Mouse (Mus musculus) ES-E14 (cell line): ENCODE measurements at regions not wholly inside any gene's neighbourhood (a gene's known extent, or its start where the extent isn't known, plus 50 kb on each side); places are given as distances from the start of the nearest gene placed in this dataset.

Experiments
- DNase-seq: peaks from one replicate; pipeline ENCODE4 v3.0.0-alpha.2; 2013; ENCODE audit warnings: low read depth, low spot score
- H3K27ac ChIP-seq: 2 replicates; pipeline ENCODE4 v1.5.1; 2012; ENCODE audit warnings: low read depth, mild to moderate bottlenecking, low read length, moderate library complexity, mixed read lengths; ENCODE audit not compliant: poor library complexity, insufficient read depth, severe bottlenecking
- H3K36me3 ChIP-seq: 2 replicates; pipeline ENCODE4 v1.6.1; 2012; ENCODE audit warnings: mild to moderate bottlenecking, low read length, moderate library complexity, mixed read lengths; ENCODE audit not compliant: control insufficient read depth, poor library complexity, insufficient read depth, severe bottlenecking
- H3K4me1 ChIP-seq, 2 experiments: fragments of 150-350 bp in 1 of 2; sonication (generic) in 1 of 2; 2 replicates each; pipeline ENCODE4 v1.6.1; 2012; ENCODE audit warnings: low read length in 2 of 2, mild to moderate bottlenecking in 1 of 2, mixed read lengths in 1 of 2; ENCODE audit not compliant: control insufficient read depth in 2 of 2, insufficient read depth in 2 of 2, poor library complexity in 1 of 2
- H3K4me3 ChIP-seq, 2 experiments: fragments of 150-350 bp in 1 of 2; sonication (generic) in 1 of 2; 2 replicates each; pipeline ENCODE4 v1.5.1; 2012; ENCODE audit warnings: low read length in 2 of 2, low read depth in 1 of 2, mild to moderate bottlenecking in 1 of 2, mixed read lengths in 1 of 2; ENCODE audit not compliant: insufficient read depth in 1 of 2, poor library complexity in 1 of 2, severe bottlenecking in 1 of 2
- H3K9ac ChIP-seq: 2 replicates; pipeline ENCODE4 v1.6.1; 2012; ENCODE audit warnings: low read depth, mild to moderate bottlenecking, low read length, mixed read lengths; ENCODE audit not compliant: poor library complexity, insufficient read depth, severe bottlenecking
- H3K9me3 ChIP-seq: fragments of 150-350 bp; sonication (generic); 2 replicates; pipeline ENCODE4 v1.6.1; 2012; ENCODE audit warnings: low read depth, mild to moderate bottlenecking, low read length; ENCODE audit not compliant: control insufficient read depth, insufficient read depth
- CHD2 ChIP-seq: IDR thresholded peaks from 2 replicates; pipeline ENCODE4 v1.6.1; 2014; ENCODE audit warnings: mild to moderate bottlenecking, low read depth, low read length, inconsistent platforms
- HCFC1 ChIP-seq: IDR thresholded peaks from 2 replicates; pipeline ENCODE4 v1.6.1; 2012; ENCODE audit warnings: low read length, inconsistent platforms, borderline replicate concordance; ENCODE audit not compliant: insufficient read depth
- MAFK ChIP-seq: IDR thresholded peaks from 2 replicates; pipeline ENCODE4 v1.6.1; 2014; ENCODE audit warnings: mild to moderate bottlenecking, low read depth, low read length, inconsistent platforms; ENCODE audit not compliant: insufficient read depth
- ZC3H11A ChIP-seq: IDR thresholded peaks from 2 replicates; pipeline ENCODE4 v1.6.1; 2012; ENCODE audit warnings: low read depth, mild to moderate bottlenecking, inconsistent platforms, low read length, borderline replicate concordance
- ZNF384 ChIP-seq: IDR thresholded peaks from 2 replicates; pipeline ENCODE4 v1.6.1; 2012; ENCODE audit warnings: low read depth, low read length, inconsistent platforms
- in situ Hi-C, 2 experiments: fragments of 600-800 bp; cut with MboI; formaldehyde crosslinking; loops; one replicate each; pipeline ENCODE4 v1.15.1; 2025; ENCODE audit warnings: low sequenced_read_pairs in 2 of 2, inconsistent platforms in 1 of 2; ENCODE audit not compliant: unreplicated experiment in 2 of 2

- TF ChIP-seq CHD2, result no peak
- no peak for TF ChIP-seq MAFK
- no peak for TF ChIP-seq ZC3H11A
- TF ChIP-seq ZNF384, result no peak
- TF ChIP-seq HCFC1, result no peak
- H3K4me3 ChIP-seq, result no peak overlapping the region
- in situ Hi-C loops, result no loop called here
- H3K36me3 ChIP-seq, result no peaks in the 10 kb centered on the region
- no peaks in the 10 kb centered on the region for H3K9me3 ChIP-seq
- H3K27ac ChIP-seq, result no peak overlapping the region
- no peak for DNase-seq
- no peak overlapping the region for H3K9ac ChIP-seq
- no peaks in the 10 kb centered on the region for H3K4me1 ChIP-seq
Measured at GRCm38 (mm10) chr6:41178896-41179295, 123.2 kb upstream of the Try4 start.

GRCm38 (mm10) chr6:41178019-41178418 lies 124.0 kb upstream of the Try4 start:
- no peak overlapping the region for H3K4me3 ChIP-seq
- H3K27ac ChIP-seq, result no peak overlapping the region
- no peak for TF ChIP-seq HCFC1
- TF ChIP-seq CHD2, result no peak
- no peak for TF ChIP-seq MAFK
- TF ChIP-seq ZC3H11A, result no peak
- no peak for TF ChIP-seq ZNF384
- no peak for DNase-seq
- H3K36me3 ChIP-seq, result no peaks in the 10 kb centered on the region
- H3K9ac ChIP-seq, result no peak overlapping the region
- in situ Hi-C loops, result no loop called here
- no peaks in the 10 kb centered on the region for H3K9me3 ChIP-seq
- H3K4me1 ChIP-seq, result no peaks in the 10 kb centered on the region

- no peaks in the 10 kb centered on the region for H3K4me1 ChIP-seq
- no peaks in the 10 kb centered on the region for H3K9me3 ChIP-seq
- in situ Hi-C loops, result no loop called here
- H3K36me3 ChIP-seq, result no peaks in the 10 kb centered on the region
- no peak for TF ChIP-seq ZC3H11A
- no peak for TF ChIP-seq CHD2
- no peak for TF ChIP-seq MAFK
- no peak for TF ChIP-seq HCFC1
- TF ChIP-seq ZNF384, result no peak
- H3K4me3 ChIP-seq, result no peak overlapping the region
- H3K9ac ChIP-seq, result no peak overlapping the region
- no peak overlapping the region for H3K27ac ChIP-seq
- DNase-seq, result no peak
Measured at GRCm38 (mm10) chr6:41177152-41177551, 124.9 kb upstream of the Try4 start.

GRCm38 (mm10) chr6:41176034-41176433 lies 126.0 kb upstream of the Try4 start:
- DNase-seq, result no peak
- TF ChIP-seq MAFK, result no peak
- in situ Hi-C loops, result no loop called here
- no peaks in the 10 kb centered on the region for H3K9me3 ChIP-seq
- no peak overlapping the region for H3K27ac ChIP-seq
- H3K36me3 ChIP-seq, result no peaks in the 10 kb centered on the region
- no peaks in the 10 kb centered on the region for H3K4me1 ChIP-seq
- H3K9ac ChIP-seq, result no peak overlapping the region
- no peak overlapping the region for H3K4me3 ChIP-seq

GRCm38 (mm10) chr6:41163491-41163890 lies 128.2 kb upstream of the 2210010C04Rik start:
- no peaks in the 10 kb centered on the region for H3K9me3 ChIP-seq
- in situ Hi-C loops, result no loop called here
- no peak for DNase-seq
- TF ChIP-seq MAFK, result no peak
- TF ChIP-seq ZC3H11A, result no peak
- no peak for TF ChIP-seq CHD2
- no peak for TF ChIP-seq HCFC1
- TF ChIP-seq ZNF384, result no peak
- no peak overlapping the region for H3K27ac ChIP-seq
- no peaks in the 10 kb centered on the region for H3K36me3 ChIP-seq
- no peak overlapping the region for H3K4me3 ChIP-seq
- H3K9ac ChIP-seq, result no peak overlapping the region
- H3K4me1 ChIP-seq, result no peaks in the 10 kb centered on the region
